Mouse (Mus musculus): ENCODE data around the gene Scg5. TPM values are rescaled to one million over a fixed set of nuclear protein-coding genes. Genes with fewer than 3 reads are reported as not detected.

Gene Scg5
- polyA plus RNA-seq, 1 experiment from 2014 or later, result 21.5 TPM

GRCm38 (mm10) chr2:113828086-113828942 is 607 bp downstream of the Scg5 start:
- Histone ChIP-seq H3K27me3 (ENCODE audit: low read depth, poor library complexity, severe bottlenecking) (no peaks in the 10 kb centered on the region), H3K4me3 (peak overlapping the region; percentile 65), H3K9me3 (replicated peaks) (no peaks in the 10 kb centered on the region), H3K27ac (replicated peaks) (peak overlapping the region; percentile 91), H3K4me1 (peaks cover 36% of the 10 kb centered on the region), H3K36me3 (peaks cover 29% of the 10 kb centered on the region)
- 18% methylated on average over 17 of the region's 17 CpGs for WGBS
- DNase-seq (ENCODE audit: low spot score), result no peak

DNA sequence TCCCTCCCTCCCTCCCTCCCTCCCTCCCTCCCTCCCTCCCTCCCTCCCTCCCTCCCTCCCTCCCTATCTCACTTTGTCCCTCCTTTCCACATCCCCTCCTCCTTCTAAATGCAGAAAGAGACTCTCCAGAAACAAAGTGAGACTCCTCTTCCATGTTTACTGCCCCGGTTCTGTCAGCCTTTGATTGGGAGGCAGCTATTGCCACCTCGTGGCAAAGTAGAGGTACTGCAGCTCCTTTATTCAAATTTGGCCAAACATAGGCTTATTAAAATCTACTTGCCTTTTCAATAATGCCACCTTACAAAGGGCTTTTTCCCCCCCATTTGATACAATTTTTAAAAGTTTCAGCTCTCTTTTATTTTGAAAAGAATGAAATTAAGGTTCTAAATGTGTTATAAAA is 5.0 kb downstream of the Scg5 start:
- Histone ChIP-seq H3K36me3 (peaks cover 39% of the 10 kb centered on the region), H3K9me3 (replicated peaks) (no peaks in the 10 kb centered on the region), H3K4me3 (no peak overlapping the region), H3K4me1 (peaks cover 29% of the 10 kb centered on the region), H3K27ac (replicated peaks) (no peak overlapping the region), H3K27me3 (ENCODE audit: low read depth, poor library complexity, severe bottlenecking) (no peaks in the 10 kb centered on the region)
- peak; percentile 27 for DNase-seq (ENCODE audit: low spot score)
- WGBS, result 0% methylated on average over 2 of the region's 2 CpGs

GRCm38 (mm10) chr2:113822367-113822766 is 6.6 kb downstream of the Scg5 start:
- Histone ChIP-seq H3K27me3 (ENCODE audit: low read depth, poor library complexity, severe bottlenecking) (no peaks in the 10 kb centered on the region), H3K36me3 (peaks cover 52% of the 10 kb centered on the region), H3K4me1 (peaks cover 17% of the 10 kb centered on the region), H3K9me3 (replicated peaks) (peaks cover 1% of the 10 kb centered on the region; the same call in 1 of the 2 replicates), H3K4me3 (no peak overlapping the region), H3K27ac (replicated peaks) (no peak overlapping the region)
- no peak for DNase-seq (ENCODE audit: low spot score)
- WGBS, result 90% methylated on average over 8 of the region's 8 CpGs

DNA sequence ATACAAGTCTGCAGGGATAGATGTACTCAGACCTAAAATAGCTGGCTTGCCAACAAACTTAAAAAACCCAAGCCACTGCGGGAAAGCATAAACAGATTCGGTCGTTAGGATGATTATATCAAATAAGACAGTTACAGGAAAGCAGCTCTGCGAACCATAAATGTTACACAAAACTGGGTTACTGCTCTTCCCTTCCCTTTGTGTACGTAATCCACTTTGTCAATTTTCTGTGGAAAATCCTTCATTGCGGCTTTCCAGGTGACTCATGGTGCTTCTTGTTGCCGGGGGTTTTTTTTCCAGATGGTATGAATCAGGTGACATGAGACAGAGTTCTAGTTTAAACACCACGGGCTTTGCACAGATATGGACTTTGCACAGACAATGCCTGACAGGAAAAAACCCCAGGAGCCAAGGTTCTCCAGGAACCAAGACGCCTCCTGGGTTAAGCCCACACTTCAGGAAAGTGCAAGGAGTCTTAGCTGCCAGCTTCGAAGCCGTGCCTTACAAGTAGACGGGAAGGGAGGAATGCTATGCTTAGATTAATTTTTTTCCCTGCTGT is 7.7 kb downstream of the Scg5 start:
- 89% methylated on average over 12 of the region's 12 CpGs for WGBS
- H3K27ac ChIP-seq (replicated peaks), result no peak overlapping the region
- H3K27me3 ChIP-seq (ENCODE audit: low read depth, poor library complexity, severe bottlenecking), result no peaks in the 10 kb centered on the region
- H3K4me3 ChIP-seq, result no peak overlapping the region
- no peak for DNase-seq (ENCODE audit: low spot score)
- peaks cover 7% of the 10 kb centered on the region; the same call in 1 of the 2 replicates for H3K9me3 ChIP-seq (replicated peaks)
- peaks cover 58% of the 10 kb centered on the region for H3K36me3 ChIP-seq
- H3K4me1 ChIP-seq, result peaks cover 6% of the 10 kb centered on the region

DNA sequence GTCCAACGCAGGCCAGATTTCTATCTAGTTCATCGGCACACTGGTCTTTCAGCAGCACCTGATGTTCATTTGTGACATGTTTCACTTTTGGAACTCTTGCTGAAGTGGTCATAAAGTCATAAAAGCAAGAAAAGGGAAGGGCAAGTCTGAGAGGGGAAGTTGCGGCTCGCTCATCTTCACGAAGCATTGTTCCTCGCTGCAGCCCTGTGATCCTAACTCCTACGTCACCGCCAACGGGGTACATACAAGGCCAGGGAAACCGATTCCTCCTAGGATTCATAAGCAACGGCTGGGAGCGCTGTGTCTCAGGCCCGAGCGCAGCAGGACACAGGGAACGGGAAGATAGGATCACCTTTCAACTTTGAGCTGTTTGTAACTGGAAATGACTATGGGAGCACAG is 8.8 kb downstream of the Scg5 start:
- H3K9me3 ChIP-seq (replicated peaks), result peaks cover 7% of the 10 kb centered on the region; the same call in 1 of the 2 replicates
- 94% methylated on average over 15 of the region's 15 CpGs for WGBS
- DNase-seq (ENCODE audit: low spot score), result no peak
- peaks cover 53% of the 10 kb centered on the region for H3K36me3 ChIP-seq
- H3K27ac ChIP-seq (replicated peaks), result no peak overlapping the region
- no peaks in the 10 kb centered on the region; the same call in 1 of the 2 replicates for H3K4me1 ChIP-seq
- H3K27me3 ChIP-seq (ENCODE audit: low read depth, poor library complexity, severe bottlenecking), result no peaks in the 10 kb centered on the region
- H3K4me3 ChIP-seq, result no peak overlapping the region

DNA sequence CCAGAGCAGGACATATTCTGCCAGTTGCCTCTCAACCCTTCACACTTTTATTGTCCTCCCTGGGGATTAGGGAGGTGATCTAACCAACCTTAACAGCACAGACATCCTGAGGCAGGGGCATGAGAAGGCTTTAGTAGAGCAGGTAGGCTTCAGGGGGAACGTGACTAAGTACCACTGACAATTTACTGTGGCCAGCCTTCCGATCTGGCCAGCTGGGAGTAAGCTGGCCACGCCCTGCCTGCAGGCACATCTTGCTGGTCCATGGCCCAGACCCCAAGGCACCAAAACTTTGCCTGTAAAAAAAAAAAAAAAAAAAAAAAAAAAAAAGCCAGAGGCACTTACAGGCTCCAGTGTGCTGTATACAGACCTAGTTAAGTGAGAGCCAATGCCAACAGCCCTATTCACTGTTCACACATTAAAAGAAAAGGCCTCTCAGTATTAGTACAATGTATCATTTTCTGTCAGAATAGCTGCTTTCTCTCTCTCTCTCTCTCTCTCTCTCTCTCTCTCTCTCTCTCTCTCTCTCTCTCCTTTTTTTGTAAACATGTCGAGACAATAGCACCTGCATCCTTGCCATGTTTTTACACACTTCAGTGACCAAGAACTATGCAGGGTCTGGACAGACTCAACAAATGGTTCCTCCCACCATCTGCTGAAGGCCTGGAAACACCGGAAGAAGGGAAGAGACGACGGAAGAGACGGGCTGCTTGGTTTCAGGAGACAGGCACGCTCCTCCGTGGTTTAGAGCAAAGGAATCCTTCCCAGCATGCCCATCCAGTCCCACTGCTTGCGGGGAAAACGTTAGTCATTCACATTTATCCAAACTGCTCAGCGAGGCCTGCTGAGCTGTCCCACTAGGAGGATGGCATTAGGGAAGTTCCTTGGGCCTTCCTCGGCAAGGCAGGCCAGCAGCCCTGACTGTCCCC is 11.0 kb downstream of the Scg5 start:
- Histone ChIP-seq H3K27me3 (ENCODE audit: low read depth, poor library complexity, severe bottlenecking) (no peaks in the 10 kb centered on the region), H3K4me1 (no peaks in the 10 kb centered on the region; the same call in 1 of the 2 replicates), H3K27ac (replicated peaks) (no peak overlapping the region), H3K4me3 (no peak overlapping the region), H3K9me3 (replicated peaks) (peaks cover 7% of the 10 kb centered on the region; the same call in 1 of the 2 replicates), H3K36me3 (peaks cover 52% of the 10 kb centered on the region)
- no peak for DNase-seq (ENCODE audit: low spot score)
- 87% methylated on average over 14 of the region's 14 CpGs for WGBS

DNA sequence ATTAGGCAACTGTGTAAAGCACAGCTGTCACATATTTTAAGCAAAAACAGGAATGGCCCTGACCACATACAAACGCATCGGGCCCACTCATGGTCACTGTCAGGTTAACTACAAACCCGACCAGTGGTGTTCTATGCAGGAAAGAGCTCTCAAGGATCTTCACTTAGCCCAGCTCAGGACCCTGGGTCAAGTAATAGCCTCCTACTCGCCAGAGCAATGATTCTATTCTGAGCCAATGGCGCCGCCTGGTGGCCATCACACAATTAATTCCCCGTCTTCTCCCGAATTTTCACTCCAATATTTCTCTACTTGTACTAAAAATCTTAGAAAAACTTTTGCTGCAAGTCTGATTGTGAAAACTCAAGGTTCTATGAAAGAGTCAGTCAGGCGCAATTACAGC is 21.3 kb downstream of the Scg5 start:
- Histone ChIP-seq H3K27ac (replicated peaks) (no peak overlapping the region), H3K4me3 (no peak overlapping the region), H3K4me1 (no peaks in the 10 kb centered on the region), H3K36me3 (peaks cover 9% of the 10 kb centered on the region; the same call in 1 of the 2 replicates), H3K9me3 (replicated peaks) (no peaks in the 10 kb centered on the region), H3K27me3 (ENCODE audit: low read depth, poor library complexity, severe bottlenecking) (no peaks in the 10 kb centered on the region)
- DNase-seq (ENCODE audit: low spot score), result peak; percentile 61
- WGBS, result 29% methylated on average over 9 of the region's 9 CpGs

- Histone ChIP-seq H3K9me3 (replicated peaks) (no peaks in the 10 kb centered on the region), H3K27ac (replicated peaks) (no peak overlapping the region), H3K4me3 (no peak overlapping the region), H3K4me1 (no peaks in the 10 kb centered on the region), H3K36me3 (peaks cover 9% of the 10 kb centered on the region; the same call in 1 of the 2 replicates), H3K27me3 (ENCODE audit: low read depth, poor library complexity, severe bottlenecking) (no peaks in the 10 kb centered on the region)
- DNase-seq (ENCODE audit: low spot score), result no peak
- 62% methylated on average over 10 of the region's 10 CpGs for WGBS
These were observed 21.9 kb downstream of the Scg5 start for GRCm38 (mm10) chr2:113806851-113807577.

GRCm38 (mm10) chr2:113805765-113806164 is 23.2 kb downstream of the Scg5 start:
- Histone ChIP-seq H3K4me1 (no peaks in the 10 kb centered on the region), H3K9me3 (replicated peaks) (no peaks in the 10 kb centered on the region), H3K4me3 (no peak overlapping the region), H3K27ac (replicated peaks) (no peak overlapping the region), H3K36me3 (peaks cover 9% of the 10 kb centered on the region; the same call in 1 of the 2 replicates), H3K27me3 (ENCODE audit: low read depth, poor library complexity, severe bottlenecking) (no peaks in the 10 kb centered on the region)
- 91% methylated on average over 4 of the region's 4 CpGs for WGBS
- no peak for DNase-seq (ENCODE audit: low spot score)

- DNase-seq (ENCODE audit: low spot score), result no peak
- Histone ChIP-seq H3K27ac (replicated peaks) (no peak overlapping the region), H3K4me1 (no peaks in the 10 kb centered on the region), H3K4me3 (no peak overlapping the region), H3K9me3 (replicated peaks) (no peaks in the 10 kb centered on the region), H3K27me3 (ENCODE audit: low read depth, poor library complexity, severe bottlenecking) (no peaks in the 10 kb centered on the region), H3K36me3 (peaks cover under 1% of the 10 kb centered on the region; the same call in 1 of the 2 replicates)
- WGBS, result 53% methylated on average over 1 of the region's 1 CpGs
These were observed 25.2 kb downstream of the Scg5 start for GRCm38 (mm10) chr2:113803753-113804152.

DNA sequence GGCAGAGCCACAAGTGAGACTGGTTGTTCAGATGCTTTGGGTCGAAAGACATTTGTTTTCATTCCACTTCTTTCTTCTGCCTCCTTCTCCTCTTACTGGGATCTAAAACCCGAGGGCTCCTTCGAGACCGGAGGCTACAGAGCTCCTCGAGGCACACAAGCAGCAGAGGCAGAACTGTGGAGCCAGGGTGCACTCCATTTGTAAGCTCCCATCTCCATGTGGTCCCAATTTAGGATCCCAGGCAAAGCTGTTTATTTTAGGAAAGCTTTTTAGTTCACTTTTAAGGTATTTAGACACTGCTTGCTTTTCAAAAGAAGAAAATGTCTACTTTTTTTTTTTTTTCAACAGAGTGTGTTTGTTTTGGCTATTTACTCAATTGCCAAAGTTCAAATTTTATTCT is 28.1 kb downstream of the Scg5 start:
- H3K27me3 ChIP-seq (ENCODE audit: low read depth, poor library complexity, severe bottlenecking), result no peaks in the 10 kb centered on the region

GRCm38 (mm10) chr2:113798605-113799004 is 30.3 kb downstream of the Scg5 start:
- Histone ChIP-seq H3K4me3 (no peak overlapping the region), H3K27me3 (ENCODE audit: low read depth, poor library complexity, severe bottlenecking) (no peaks in the 10 kb centered on the region), H3K36me3 (no peaks in the 10 kb centered on the region), H3K27ac (replicated peaks) (no peak overlapping the region), H3K9me3 (replicated peaks) (no peaks in the 10 kb centered on the region), H3K4me1 (no peaks in the 10 kb centered on the region)
- WGBS, result 89% methylated on average over 13 of the region's 13 CpGs
- no peak for DNase-seq (ENCODE audit: low spot score)

More for the DNA sequence above, 28.1 kb downstream of the Scg5 start:
- 76% methylated on average over 5 of the region's 5 CpGs for WGBS
- Histone ChIP-seq H3K9me3 (replicated peaks) (no peaks in the 10 kb centered on the region), H3K27ac (replicated peaks) (no peak overlapping the region), H3K4me1 (no peaks in the 10 kb centered on the region), H3K4me3 (no peak overlapping the region), H3K36me3 (no peaks in the 10 kb centered on the region)
- DNase-seq (ENCODE audit: low spot score), result no peak
